Mouse (Mus musculus) ovary, postnatal 10 days (tissue): ENCODE results near the gene Otx2.

Experiments
- DNase-seq: peaks from one replicate; pipeline ENCODE4 v3.0.0; 2022; ENCODE audit warnings: low spot score

Gene Otx2

GRCm38 (mm10) chr14:48673541-48673940 is at the start of gene Otx2:
TSS of gene Otx2 (minus strand) at chr14:48673819.
- no peak for DNase-seq

- no peak for DNase-seq
Observed at GRCm38 (mm10) chr14:48722763-48723162, 49.1 kb upstream of the Otx2 start.

- DNase-seq: no peak
Observed at GRCm38 (mm10) chr14:48719296-48719695, 45.7 kb upstream of the Otx2 start.

- DNase-seq: no peak
Observed at GRCm38 (mm10) chr14:48717632-48718279, 44.1 kb upstream of the Otx2 start.

- DNase-seq: no peak
Observed at GRCm38 (mm10) chr14:48716456-48716855, 42.8 kb upstream of the Otx2 start.

- DNase-seq: no peak
Observed at GRCm38 (mm10) chr14:48710871-48711370, 37.3 kb upstream of the Otx2 start.

- no peak for DNase-seq
Observed at GRCm38 (mm10) chr14:48710062-48710870, 36.6 kb upstream of the Otx2 start.

- DNase-seq: no peak
Observed at GRCm38 (mm10) chr14:48709371-48710061, 35.9 kb upstream of the Otx2 start.

- no peak for DNase-seq
Observed at GRCm38 (mm10) chr14:48707844-48708383, 34.3 kb upstream of the Otx2 start.

- no peak for DNase-seq
Observed at GRCm38 (mm10) chr14:48707391-48707790, 33.8 kb upstream of the Otx2 start.

- no peak for DNase-seq
Observed at GRCm38 (mm10) chr14:48700790-48701370, 27.3 kb upstream of the Otx2 start.

- DNase-seq: no peak
Observed at GRCm38 (mm10) chr14:48679590-48679989, 6.0 kb upstream of the Otx2 start.

GRCm38 (mm10) chr14:48678674-48679073 is 5.1 kb upstream of the Otx2 start:
- no peak for DNase-seq

GRCm38 (mm10) chr14:48674036-48674831 is 615 bp upstream of the Otx2 start:
- DNase-seq: no peak

- DNase-seq: no peak
Observed at GRCm38 (mm10) chr14:48672611-48673176, 925 bp downstream of the Otx2 start.

- DNase-seq: no peak
Observed at GRCm38 (mm10) chr14:48671480-48672240, 2.0 kb downstream of the Otx2 start.

GRCm38 (mm10) chr14:48670761-48671479 is 2.7 kb downstream of the Otx2 start:
- DNase-seq: no peak

GRCm38 (mm10) chr14:48670258-48670630 is 3.4 kb downstream of the Otx2 start:
- DNase-seq: no peak

- DNase-seq: no peak
Observed at GRCm38 (mm10) chr14:48669541-48670257, 3.9 kb downstream of the Otx2 start.
